Mouse (Mus musculus) adipocyte (in vitro differentiated cells): ENCODE measurements around the gene Tmed8.
"Not testable (repeated sequence)": the region's sequence is repeated elsewhere in the genome, so short reads cannot be mapped to it uniquely, and the experiment has no call there.

Experiments used
- DNase-seq: peaks from one replicate; pipeline ENCODE4 v3.0.0-alpha.2; 2016; ENCODE audit warnings: low spot score

Gene Tmed8

DNA sequence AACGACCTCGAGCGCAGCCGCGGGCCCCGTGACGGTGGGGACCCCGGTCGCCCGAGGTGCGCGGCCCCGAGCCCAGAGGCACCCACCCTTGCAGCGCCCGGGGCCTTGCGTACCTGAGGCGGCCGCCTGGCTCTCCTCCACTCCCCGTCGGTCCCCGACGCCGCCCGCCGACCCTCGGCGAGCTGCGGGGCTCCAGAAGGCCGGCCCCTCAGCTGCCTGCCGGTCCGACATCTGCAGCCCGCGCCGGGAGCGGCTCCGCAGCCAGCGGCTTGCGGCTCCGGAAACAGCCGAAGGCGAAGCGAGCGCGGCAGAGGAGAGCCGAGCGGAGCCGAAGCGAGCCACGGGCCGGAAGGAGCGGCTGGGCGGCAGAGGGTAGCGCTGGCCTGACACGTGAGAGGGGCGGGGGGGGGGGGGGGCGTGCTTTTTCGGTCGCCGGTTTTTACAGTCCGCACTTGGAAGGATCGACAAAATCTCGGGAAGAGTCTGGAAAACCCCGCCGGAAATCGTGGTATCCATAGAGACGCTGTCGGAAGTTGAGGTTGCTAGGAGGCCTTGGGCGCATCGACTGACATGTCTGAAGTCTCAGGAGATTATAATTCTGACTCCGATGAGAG, at the start of gene Tmed8:
Gene Tmed8 (minus strand): TSS at position 482 of the 614 bp plus-strand sequence.
- peak; percentile 89 for DNase-seq

DNA sequence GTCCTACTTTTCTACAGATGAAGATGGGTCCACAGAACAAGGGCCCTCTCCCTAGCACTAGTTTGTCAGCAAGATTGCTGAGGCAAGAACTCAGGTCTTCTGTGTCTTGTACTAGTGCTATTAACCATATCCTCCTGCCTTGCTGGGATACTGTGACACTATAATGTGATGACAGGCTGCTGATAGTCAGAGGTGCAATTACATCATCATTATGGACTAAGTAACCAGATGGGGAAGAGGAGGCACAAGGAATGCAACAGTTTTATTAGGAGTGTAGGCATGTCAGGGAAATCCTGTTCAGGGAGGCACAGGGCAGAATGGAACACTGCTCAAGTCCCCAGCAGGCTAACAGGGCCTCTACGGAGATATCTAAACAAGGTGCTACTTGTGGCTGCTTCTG, 38.4 kb upstream of the Tmed8 start, which contains the start of gene Noxred1:
Gene Noxred1 (minus strand): TSS at position 101 of the 400 bp plus-strand sequence.
- DNase-seq = no peak

DNA sequence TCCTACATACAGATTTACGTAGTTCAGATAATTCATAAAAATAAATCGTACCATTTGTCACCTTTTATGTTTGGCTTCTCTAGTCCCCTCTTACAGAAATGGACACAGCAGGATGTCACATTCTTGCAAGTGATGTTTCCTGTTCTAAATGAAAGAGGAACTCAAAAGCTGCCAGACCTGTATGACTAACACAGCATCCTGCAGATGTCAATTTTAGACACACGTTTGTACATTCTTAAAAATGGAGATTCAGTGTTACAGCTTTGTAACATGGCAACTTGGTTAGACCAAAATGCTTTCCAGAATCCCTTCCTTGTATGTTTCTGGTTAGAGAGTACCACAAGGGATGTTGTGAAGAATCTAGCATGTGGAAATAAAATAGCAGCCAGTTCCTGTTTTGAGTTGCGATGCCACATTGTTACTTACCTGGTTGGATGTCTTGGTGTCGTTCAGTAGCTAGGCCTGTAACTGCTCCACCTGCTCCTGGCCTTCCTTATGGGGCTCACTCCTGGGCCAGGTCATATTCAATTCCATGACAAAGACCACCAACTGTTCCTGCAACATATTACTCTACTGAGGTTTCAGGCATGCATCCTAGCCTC, 36.7 kb upstream of the Tmed8 start:
- DNase-seq = no peak

DNA sequence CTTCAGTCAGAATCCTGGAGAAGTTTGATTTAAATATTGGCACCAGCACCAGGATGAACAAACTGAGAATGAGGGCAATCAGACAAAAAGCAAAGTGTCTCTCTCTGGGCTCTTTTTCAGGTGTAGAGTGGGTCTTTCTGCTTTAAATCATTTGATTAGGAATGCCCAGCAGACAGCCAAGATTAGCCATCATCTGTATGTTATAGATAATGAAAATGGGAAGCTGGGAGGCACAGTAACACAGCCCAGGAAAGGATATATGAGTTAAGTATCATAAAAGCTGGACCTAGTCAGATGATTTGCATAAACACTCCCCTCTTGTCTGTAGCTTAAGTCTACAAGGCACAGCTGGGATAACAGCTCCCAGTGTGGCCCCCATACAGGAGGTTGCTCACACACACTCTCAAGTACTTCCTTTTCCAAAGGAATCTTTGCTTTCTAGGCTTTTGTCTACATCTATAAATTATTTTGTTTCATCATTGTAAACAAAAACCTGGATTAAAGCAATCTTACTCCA, 30.2 kb upstream of the Tmed8 start:
- DNase-seq = no peak

DNA sequence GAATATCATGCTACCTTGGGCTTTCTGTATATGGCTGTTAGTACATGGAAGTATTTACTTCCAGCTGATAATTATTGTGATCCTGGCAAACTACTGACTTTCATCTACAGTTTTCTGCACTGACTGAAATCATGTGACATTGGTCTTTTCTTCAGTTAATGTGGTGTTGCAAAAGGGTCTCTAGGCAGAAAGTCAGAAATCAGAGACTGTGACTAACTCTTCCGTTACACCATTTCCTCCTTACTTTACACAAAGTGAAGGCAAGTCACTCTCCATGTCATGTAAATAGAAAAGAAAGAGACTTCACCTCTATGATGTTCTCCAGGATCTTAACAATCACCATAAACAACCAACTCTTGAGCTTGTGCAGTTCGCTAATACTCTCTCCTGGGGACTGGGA, 29.4 kb upstream of the Tmed8 start:
- no peak for DNase-seq

DNA sequence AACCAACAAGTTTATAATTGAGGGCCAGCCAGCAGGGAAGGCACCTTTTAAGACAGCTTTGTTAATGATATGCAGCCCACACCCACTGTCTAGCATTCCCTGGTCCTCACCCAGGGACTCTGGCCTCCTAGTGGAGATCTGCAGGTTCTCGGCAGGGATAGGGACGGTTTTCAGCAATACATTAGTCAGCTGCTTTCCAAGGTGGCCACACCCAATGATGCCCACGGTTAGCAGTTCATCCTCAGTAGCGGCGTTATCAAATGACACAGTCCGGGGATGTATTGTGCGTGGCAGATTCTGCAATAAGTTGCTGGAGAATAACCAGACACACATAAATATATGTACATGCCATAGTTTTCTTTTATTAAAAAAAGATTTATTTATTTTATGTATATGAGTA, 26.5 kb upstream of the Tmed8 start:
- no peak for DNase-seq

DNA sequence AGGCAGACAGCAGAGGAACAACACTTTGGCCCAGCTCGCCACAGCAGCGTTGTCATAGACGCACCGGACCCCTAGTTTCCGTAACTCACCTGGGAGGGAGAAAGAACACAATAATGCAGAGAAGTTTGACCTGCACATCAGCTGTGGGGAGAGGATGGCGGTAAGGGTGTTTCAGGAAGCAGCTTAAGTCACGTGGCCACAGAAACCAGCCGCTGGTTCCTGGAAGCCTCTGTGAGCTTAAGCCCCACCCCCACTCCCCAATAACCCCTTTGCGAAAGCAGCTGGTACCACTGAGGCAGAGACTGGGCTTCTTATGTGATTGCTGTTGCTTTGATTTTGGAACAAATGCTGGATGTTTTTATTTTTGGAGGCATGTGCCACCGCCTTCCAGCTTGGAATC, 24.7 kb upstream of the Tmed8 start:
- no peak for DNase-seq

DNA sequence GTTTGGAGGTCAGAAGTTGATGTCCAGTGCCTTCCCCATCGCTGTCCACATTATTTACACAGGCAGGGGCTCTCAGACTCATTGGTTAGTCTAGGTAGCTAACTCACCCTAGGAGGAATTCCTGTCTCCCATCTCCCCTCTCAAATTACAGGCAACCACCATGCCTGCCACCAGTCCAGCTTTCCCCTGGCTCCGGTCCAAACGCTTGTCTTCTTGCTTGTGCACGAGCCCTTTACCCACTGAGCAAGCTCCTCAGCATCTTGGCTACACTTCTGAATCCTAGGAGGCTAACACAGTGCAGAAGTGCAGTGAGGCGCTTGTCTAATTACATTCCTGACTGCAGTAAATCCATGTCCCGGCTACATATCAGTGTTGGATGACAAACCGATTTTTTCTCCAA, 19.1 kb upstream of the Tmed8 start:
- no peak for DNase-seq

DNA sequence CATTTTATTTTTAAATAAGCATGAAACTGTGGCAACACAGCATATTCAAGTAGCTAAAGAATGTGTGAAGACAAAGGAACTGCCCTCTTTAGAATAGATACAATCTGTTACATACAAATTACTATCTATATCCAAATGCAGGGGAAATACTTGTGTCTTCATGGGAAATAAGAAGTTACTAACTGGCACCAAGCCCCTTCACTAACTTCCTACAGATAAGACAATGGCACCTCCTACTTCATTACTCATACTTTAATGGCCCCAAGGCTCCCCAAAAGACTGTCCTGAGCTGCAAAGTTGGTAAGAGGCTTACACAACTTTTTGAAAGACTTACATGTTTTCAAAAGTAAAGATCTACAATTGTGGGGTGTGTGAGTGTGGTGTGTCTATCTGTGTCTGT, 17.3 kb upstream of the Tmed8 start:
- no peak for DNase-seq

DNA sequence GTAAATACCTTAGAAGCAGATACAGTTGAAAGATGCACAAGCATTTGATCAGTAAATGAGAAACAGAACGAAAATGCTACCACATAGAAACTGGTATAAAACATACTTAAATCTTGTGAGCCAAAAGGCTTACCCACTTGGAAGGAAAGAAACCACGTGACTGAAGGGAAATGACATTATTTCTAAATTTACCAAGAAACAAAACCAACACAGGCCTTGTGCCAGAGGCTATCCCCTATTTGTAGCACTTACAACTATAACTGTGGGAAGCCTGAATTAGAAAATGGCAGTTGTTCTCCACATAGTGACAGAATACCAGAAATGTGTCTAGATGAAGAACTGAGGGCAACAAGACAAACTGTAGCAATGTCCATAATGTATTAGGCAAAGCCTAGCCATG, 15.8 kb upstream of the Tmed8 start:
- DNase-seq = peak; percentile 56

DNA sequence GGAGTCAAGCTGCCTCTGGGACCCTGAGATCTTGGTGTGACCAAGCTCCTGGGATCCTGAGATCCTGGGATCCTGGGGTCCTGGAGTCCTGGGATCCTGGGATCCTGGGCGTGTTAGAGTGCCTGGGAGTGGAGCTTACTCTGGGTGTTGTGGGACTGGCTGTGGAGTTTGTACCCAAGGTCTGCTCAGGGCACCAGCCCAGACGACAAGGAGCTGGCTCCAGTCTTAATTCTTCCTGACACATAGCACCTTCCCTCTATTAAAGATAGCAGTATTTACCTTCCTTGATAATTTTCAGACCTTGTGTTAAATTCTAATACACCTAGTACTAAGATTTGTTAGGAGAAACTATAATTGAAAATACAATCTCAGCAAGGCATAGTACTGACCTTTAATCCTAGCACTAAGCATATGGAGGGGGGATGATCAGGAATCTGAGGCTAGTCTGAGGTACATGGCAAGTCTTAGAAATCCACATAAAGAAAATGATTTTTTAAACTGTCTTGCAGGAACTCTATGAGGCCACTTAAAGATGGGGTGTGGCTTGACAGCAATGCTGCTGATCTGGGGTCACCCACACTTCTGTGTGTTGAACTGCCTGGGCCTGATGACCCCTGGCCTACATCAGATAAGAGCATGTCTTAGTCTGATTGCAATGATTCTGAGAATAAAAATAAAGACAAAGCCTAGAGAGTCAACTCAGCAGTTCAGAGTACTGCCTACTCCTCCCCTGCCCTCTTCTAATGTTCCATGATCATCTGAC, 12.8 kb upstream of the Tmed8 start:
- DNase-seq = no peak

DNA sequence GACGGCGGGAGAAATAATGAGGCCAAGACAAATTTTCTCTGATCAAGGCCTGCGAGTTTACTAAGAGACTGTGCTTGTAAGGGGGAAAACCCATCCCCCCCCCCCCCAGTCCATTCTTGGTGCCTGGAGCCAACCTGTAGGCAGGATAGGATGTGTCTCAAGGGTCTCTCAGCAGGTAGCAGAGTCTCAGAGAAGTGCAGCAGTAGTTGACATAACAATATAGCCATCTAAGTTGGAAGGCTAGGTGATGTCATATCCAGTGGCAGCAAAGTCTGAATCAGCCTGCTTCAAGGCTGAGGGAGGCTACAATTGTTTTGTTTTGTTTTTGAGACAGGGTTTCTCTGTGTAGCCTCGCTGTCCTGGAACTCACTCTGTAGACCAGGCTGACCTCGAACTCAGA, 5.5 kb upstream of the Tmed8 start:
- DNase-seq = not testable (repeated sequence)

DNA sequence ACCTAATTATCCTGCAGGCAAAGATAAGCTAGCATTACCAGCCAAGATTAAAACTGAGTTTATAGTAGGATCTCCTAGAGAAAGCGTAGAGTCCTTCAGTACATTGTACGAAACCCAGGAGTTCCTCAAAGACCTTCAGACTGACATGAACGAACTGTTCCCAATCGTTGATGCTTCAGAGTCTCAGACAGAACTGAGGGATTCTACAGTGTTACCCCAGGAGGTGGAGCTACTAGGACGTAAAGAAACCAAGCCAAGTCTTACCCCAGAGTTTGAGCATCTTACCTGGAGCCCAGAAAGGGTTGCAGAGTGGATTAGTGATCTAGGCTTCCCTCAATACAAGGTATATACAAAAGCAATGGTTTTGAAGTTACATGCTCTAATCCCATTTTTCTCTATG, 1.4 kb upstream of the Tmed8 start:
- no peak for DNase-seq

DNA sequence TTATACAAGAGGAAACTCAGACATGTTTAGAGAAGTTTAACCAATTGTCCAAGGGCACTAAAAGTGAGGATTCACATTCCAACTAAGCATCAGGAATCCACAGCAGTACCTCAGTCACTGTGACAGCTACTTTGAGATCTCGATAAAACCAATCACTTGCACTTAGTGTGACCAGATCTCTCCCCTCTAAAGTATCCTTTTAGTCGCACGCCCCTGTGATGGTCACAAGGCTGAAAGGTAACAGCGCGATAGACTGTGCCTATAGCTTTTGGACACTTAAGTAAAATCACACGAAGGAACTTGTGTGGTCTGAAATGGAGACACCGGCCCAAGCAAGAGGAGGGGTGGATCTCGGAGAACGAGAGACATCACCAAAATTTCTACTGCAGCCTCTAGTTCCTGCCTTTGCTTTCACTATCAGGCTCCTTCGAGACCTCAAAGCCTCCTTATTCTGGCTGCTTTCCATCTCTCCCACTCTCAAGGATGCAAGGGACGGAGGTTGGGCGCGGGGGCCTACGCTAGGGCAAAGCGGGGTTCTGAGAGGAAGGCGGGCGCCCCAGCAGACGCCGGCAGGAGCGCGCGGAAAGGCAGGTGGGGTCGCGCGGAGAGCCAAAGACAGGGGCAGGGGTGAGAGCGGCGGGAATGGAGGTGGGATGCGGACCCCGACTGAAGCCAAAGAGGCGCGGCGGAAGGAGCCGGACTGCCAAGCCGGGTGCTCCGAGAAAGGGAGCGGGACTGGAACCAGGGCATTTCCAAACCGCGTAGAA, 865 bp downstream of the Tmed8 start, which contains the start of gene Samd15:
Gene Samd15 (plus strand): TSS at position 518 of the 767 bp plus-strand sequence.
- peak; percentile 14 for DNase-seq

DNA sequence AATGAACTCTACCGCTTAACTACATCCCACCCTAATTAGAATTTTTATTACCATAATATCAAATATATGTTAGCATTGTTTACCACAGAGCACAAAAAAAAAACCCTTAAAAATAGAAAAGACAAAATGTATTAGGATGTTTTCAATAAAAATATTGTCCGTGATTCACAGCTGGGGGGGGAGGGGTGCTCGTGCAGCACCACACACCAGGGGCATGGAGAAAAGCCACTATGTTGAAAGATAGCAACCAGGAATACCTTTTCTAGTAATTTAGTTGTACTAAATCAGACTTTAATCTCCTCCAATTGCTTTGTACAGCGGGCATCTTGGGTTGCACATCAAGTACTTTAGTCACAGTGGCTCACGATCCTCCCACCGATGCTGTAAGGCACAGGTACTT, 1.5 kb downstream of the Tmed8 start:
- no peak for DNase-seq

DNA sequence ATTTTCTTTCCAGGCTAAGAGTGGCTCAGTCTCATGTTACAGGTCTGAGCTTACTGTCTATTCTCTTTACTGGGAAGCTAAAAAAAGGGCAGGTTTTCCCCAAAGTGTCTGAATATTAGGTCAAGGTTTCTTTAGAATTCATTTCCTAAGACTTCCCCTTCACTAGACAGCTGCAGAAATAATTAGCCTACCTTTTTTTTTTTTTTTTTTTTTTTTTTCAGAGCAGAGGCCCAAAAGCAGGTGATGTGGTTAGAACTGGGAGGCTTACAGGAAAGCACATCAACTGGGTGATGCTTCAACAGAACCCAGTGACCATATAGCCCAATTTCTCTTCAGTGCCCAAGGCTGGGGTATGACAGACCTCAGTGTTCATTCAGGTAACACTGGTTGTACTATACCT, 3.9 kb downstream of the Tmed8 start:
- no peak for DNase-seq

DNA sequence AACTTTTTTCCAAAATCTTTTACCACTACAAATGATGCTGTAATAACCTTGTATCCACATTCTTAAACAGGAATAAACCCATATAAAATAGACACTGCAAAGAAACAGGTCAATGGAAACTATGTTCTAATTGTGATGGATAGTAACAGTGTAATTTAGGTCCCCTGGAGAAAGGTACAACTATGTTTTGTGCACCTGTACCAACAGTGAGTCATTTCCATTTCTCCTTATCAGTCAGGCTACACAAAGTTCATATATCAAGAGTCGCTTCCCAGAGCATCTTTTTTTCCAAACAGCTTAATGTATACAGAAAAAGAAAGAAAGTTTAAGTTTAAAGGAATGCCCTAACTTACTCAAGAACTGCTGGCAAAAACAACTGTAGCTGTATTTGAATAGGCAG, 5.2 kb downstream of the Tmed8 start:
- no peak for DNase-seq

DNA sequence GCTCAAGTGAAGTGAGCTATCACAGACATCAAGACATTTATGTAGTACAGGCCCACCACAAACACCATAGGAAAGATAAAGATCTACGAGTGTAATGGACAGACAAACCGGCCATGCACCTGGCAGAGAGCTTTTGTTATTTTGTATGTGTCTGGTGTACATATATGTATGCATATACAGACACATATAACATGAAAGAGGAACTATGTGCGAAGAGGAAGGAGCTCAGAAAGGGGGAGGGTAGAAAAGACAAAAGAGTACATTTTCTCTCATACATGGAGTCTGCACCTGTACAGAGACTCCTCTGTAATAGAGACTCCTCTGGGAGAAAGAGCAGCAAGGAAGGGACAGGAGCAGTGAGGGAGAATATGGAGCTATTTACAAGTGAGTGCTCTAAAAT, 7.2 kb downstream of the Tmed8 start:
- DNase-seq = no peak

DNA sequence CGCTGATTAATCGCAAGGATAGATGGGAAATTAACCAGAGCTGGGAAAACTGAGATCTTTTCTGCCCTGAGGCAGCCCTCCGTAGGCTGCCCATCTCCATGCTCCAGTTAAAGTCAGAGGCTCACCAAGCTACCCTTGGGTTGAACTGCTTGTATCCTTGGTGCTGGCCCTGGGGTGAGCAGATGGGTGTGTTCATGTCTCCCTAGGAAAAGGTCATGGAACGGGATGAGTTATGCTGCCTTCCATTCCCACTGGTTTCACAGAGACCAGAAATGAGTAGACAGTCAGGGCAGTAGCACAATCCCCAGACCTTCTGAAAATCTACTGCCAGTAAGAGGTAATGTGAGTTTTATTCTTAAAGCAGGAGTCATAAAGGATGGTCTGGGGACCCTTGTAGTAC, 22.6 kb downstream of the Tmed8 start:
- no peak for DNase-seq

DNA sequence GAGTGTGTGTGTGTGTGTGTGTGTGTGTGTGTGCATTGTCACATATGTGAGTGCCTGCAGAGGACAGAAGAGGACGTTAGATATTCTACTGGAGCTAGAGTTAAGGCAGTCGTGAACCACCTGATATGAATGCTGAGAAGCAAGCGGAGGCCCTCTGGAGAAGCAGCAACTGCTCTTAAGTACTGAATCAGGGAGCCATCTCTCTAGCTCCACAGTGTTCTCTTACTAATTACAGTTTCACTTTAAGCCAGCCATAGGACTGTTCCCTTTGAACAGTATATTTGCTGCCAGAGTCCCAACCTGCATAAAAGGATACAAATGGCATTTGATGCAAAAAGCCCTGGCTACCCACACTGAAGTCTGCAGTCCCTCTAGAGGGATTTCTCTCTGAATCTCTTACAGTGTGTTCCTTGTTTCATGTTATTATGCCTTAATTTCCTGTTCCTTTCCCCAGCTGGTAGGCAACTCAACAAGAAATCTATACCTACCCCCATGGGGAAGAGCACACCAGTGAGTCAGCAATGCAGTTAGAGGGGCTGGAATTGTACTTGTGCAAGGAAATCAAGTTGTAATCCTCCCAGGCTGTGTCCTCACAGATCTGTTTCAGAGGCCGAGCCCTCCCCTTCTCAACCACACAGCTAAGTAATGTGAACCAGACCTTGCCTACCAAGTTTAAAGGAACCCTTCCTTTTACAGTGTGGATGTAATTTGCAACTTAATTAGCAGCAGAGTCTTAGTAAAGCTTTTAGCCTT, 24.9 kb downstream of the Tmed8 start:
- DNase-seq = peak; percentile 59

DNA sequence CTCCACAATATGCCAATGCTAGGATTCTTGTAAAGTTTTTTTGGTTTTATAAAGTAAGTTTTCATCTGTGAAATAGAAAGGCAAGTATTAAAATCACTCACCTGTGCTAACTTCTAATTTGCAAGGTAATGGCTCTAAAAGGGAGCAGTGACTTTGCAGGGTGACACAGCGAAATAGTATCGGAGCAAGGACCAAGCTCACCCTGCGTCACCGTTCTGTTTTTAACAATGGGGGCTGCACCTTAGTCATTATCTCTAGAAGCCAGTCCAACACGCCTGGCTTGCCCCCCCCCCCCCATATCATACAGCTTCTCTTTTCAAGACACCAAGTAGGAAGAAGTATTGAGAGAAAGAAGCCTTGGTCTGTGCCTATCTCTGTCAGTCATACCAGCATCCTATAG, 39.4 kb downstream of the Tmed8 start:
- no peak for DNase-seq

DNA sequence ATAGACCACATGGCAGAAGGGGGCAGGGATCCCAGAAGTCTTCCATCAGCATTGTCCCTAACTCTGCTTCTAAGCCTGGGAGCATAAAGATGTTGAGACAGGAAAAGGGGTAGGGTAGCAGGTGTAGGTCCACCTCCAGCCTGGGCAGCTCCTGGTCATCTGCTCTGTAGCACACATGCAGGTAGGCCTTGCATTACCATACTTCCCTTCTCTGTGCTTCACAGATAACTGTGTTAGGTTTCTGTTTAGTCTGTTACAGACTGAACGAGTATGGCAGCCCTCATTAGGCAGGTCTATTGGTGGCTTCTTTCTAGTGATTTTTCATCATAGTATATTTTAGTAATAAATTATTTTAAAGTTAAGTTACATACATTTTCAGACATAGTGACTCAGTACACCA, 39.9 kb downstream of the Tmed8 start:
- DNase-seq = no peak
